Mouse (Mus musculus) heart, postnatal 10 days (tissue): ENCODE results near the gene Hoxa3. TPM values are rescaled to one million over a fixed set of nuclear protein-coding genes. Genes with fewer than 3 reads are reported as not detected.
A peak's percentile ranks its signal among the peaks of the same experiment; 100 is the strongest.

Experiments
- DNase-seq, 2 experiments: peaks; one replicate each; pipeline ENCODE4 v3.0.0; 2021
- intact Hi-C: fragments of 180-260 bp; cut with DNase I; formaldehyde crosslinking; loops from one replicate; pipeline ENCODE4 v1.15.1; 2025
- total RNA-seq, 2 experiments: library from RNA; stranded (reverse); gene quantifications; 2 replicates each; pipeline ENCODE4 v1.2.3; 2021

Gene Hoxa3
- total RNA-seq, 2 experiments from 2014 or later, result 1.5 TPM

- intact Hi-C loops, result no loop called here
- DNase-seq, result no peak
These were observed 4.1 kb downstream of the Hoxa3 start for GRCm38 (mm10) chr6:52208868-52209684.

DNA sequence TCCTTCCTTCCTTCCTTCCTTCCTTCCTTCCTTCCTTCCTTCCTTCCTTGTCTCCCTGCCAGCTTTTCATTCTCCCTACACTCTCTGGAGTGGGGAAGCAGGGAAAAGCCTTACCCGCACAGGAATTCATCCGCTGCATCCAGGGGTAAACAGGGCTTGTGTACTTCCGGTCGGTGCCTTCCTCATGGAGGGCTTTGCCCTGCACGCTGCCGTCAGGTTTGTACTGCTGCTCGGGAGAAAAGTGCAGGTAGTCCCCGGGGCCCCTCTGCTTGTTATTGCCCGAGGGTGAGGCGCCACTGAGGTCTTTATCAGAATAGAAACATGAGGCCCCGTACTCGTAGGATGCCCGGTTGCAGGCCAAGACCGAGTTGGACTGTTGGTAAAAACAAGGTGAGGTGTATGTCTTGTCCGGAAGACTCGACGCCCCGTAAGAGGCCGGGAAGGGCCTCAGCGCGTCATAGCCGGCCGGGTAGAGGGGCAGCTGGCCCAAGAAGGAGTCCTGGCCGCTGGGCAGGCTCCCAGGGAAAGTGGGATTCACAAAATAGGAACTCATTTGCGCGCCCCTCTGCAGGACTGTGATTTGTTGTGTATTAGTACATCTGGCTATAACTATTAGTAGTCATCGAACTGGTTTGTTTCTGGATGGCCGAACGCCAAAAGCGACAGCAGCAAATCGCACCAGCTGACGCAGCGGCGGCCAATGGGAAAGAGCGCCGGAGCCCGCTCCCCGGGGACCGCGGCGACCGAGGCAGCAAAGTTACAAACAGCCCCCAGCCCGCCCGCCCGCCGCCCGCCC is 4.9 kb downstream of the Hoxa3 start, which contains the start of gene Hoxa6:
TSS of gene Hoxa6 (minus strand) at position 651 of the 796 bp plus-strand sequence.
- intact Hi-C loops, result no loop called here
- DNase-seq, result no peak

- DNase-seq, result no peak
- intact Hi-C loops, result no loop called here
These were observed 5.5 kb downstream of the Hoxa3 start for GRCm38 (mm10) chr6:52207684-52207976.

GRCm38 (mm10) chr6:52206882-52207683 is 6.1 kb downstream of the Hoxa3 start:
- DNase-seq, result no peak
- intact Hi-C loops, result no loop called here

DNA sequence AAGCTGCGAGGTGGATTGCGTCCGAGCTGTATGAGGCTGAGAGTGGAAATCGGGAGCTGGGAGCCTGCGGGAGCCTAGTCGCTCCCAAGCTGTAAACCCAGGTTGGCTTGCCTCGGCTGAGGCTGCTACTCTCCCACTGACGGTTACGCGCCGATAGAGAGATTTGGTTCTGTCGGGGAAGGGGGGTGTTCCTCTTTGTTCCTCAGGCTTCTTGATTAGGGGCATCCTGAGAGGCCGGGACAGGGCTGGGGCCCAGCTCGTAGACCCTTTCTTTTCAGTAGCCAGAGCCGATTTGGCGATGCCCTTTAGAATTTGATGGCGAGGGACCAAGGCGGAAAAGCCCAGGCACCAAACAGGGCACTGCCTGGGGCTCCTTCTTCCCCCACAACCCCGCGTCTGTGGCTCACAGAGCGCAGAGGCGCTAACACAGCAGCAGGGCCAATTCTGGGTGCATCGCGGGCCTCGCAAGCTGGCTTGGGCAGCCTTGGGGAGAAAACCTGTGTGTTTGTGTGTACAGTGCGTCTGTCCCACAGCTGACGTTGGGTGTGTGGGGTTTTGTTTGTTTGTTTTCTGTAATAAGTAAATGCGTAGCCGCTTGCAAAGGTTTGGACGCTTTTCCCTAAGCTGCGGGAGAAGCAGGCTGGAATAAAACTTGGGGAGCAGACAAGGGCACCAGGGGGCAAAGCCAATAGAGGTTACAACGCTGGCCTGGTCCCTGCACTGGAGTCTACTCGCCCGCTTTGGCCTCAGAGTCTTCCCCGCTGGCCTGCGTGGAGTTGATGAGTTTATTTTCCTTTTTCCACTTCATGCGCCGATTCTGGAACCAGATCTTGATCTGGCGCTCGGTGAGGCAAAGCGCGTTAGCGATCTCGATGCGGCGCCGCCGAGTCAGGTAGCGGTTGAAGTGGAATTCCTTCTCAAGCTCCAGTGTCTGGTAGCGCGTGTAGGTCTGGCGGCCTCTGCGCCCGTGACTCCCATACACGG is 7.2 kb downstream of the Hoxa3 start:
- no peak for DNase-seq

GRCm38 (mm10) chr6:52205221-52205620 is 7.9 kb downstream of the Hoxa3 start:
- intact Hi-C loops, result no loop called here
- DNase-seq, result no peak

More for the DNA sequence above, 7.2 kb downstream of the Hoxa3 start:
- intact Hi-C loops, result no loop called here

GRCm38 (mm10) chr6:52204050-52204752 is 8.9 kb downstream of the Hoxa3 start, which contains the start of gene Hoxa5:
Gene Hoxa5, minus strand, starts transcription at chr6:52204587.
- intact Hi-C loops, result loop anchor here (5.0 kb wide), 1 partner anchor 822 kb away; no protein-coding TSS in a partner anchor
- peak in 1 of 2 experiments; percentile 74 for DNase-seq

DNA sequence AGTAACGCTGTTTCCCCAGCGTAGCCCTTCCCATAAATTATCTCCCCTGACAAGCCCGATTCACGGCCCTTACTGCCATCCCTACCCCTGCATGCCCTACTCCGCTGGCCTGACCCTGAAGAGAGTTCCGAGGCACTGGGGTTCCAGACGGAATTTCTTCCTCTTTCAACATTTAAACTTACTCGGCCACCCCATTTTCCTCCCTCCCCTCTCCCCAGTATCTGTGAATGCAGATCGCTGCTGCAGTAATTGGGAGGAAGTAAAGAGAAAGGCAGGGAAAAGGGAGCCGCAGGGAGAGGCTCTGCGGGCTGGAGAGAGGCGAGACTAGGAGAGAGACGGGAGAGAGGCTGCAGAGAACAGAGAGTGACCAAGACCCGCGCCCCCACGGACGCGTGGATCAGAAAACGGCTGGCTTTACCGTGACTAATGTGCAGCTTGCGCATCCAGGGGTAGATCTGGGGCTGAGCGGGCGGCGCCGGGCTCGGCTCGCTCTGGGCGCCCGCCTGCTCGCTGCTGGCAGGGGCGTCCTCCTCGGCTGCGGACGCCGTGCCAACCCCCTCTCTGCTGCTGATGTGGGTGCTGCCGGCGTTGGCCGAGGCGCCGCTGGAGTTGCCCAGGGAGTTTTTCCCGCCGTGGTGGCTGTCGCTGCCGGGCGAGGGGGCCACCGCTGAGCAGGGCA is 9.6 kb downstream of the Hoxa3 start:
- intact Hi-C loops, result loop anchor here (5.0 kb wide), 1 partner anchor 821 kb away; no protein-coding TSS in a partner anchor
- no peak for DNase-seq

GRCm38 (mm10) chr6:52203121-52203370 is 10.1 kb downstream of the Hoxa3 start:
- no peak for DNase-seq
- intact Hi-C loops, result loop anchor here (5.0 kb wide), 1 partner anchor 821 kb away; no protein-coding TSS in a partner anchor

DNA sequence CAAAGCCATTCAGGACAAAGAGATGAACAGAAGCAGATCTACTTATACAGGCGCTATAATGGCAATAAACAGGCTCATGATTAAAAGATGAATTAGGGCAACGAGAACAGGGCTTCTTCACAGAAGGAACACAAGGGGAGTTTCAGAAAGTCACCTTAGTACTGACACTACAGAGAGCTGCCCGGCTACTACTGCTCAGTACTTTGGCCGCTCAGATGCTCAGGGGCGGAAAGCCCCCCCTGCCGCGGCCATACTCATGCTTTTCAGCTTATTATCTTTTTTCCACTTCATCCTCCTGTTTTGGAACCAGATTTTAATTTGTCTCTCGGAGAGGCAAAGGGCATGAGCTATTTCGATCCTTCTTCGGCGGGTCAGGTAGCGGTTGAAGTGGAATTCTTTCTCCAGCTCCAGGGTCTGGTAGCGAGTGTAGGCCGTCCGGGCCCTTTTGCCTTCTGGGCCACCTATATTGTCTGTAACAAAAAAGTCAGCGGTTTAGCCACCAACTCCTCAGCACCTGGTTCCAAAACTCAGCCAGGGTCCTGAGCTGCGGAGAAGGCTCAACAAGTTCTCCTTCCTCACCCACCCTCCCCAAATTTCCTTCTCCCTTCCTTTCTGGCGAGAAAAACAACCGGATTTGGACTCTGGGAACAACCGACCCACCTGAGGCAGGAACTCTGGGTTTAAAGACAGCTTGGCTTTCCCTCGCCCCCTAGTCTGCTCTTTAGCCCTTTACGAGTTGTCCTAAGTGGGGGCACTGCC is 10.6 kb downstream of the Hoxa3 start:
- intact Hi-C loops, result loop anchor here (5.0 kb wide), 1 partner anchor 820 kb away; no protein-coding TSS in a partner anchor

DNA sequence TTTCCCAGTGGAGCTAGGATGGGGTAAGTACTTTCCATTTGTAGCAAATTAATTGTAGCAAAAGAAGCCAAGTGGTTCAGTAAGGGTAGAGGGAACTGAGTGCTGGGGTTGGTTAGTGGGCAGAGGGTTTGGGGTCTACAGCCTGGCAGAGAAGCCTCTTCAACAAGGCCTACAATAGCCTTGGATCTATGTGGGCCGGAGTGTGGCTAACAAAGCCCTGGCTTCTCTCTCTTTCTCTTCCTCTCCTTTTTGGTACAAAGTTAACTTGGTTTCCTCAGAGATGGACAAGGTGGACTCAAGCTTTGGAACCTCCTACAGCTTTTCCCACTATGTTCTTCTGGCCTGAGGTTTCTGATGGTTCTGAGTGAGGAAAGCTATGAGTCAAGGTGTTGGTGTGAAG is 11.9 kb downstream of the Hoxa3 start:
- no peak for DNase-seq
- intact Hi-C loops, result loop anchor here (5.0 kb wide), 1 partner anchor 819 kb away; no protein-coding TSS in a partner anchor

More for the DNA sequence above, 10.6 kb downstream of the Hoxa3 start:
- DNase-seq, result no peak

DNA sequence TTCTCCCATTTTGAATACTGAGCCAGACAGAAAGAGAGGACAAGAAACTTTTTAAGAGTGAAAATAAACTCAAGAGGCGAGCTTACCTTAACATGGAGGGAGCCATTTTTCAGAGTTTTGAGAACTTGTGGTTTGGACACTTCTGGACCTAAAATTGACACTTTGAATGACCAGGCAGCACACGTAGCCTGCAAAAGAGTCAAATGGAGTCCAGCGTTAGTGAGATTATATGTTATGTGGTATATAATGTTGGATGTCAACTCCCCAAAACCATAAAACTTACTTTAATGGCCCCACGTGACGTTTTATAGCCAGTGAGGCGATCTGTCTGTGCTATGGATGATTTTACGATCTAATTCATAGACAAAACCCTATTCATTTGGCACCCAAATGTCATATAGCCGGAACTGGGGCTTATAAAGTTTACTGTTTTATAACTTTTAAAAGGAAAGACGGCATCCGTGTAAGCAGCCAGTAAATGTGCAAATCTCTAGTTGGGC is 12.3 kb downstream of the Hoxa3 start:
- intact Hi-C loops, result loop anchor here (5.0 kb wide), 1 partner anchor 818 kb away; no protein-coding TSS in a partner anchor
- no peak for DNase-seq

GRCm38 (mm10) chr6:52200073-52200750 is 12.9 kb downstream of the Hoxa3 start:
- no peak for DNase-seq
- intact Hi-C loops, result loop anchor here (5.0 kb wide), 1 partner anchor 818 kb away; no protein-coding TSS in a partner anchor

GRCm38 (mm10) chr6:52197271-52197670 is 15.9 kb downstream of the Hoxa3 start:
- intact Hi-C loops, result loop anchor here (2.0 kb wide), 2 partner anchors 192 to 326 kb away; no protein-coding TSS in a partner anchor
- peak in 1 of 2 experiments; percentile 66 for DNase-seq

GRCm38 (mm10) chr6:52196811-52197210 is 16.3 kb downstream of the Hoxa3 start:
- DNase-seq, result no peak
- intact Hi-C loops, result loop anchor here (2.0 kb wide), 2 partner anchors 192 to 326 kb away; no protein-coding TSS in a partner anchor

- intact Hi-C loops, result loop anchor here (5.0 kb wide), 1 partner anchor 107 kb away; no protein-coding TSS in a partner anchor
- DNase-seq, result no peak
These were observed 18.4 kb downstream of the Hoxa3 start for GRCm38 (mm10) chr6:52194690-52195089.
